Mouse (Mus musculus): ENCODE data around the gene Frmd8. TPM values are rescaled to one million over a fixed set of nuclear protein-coding genes. Genes with fewer than 3 reads are reported as not detected.

Frmd8 gene
- polyA plus RNA-seq, 1 experiment from 2014 or later = 13.8 TPM

- H3K36me3 ChIP-seq (ENCODE audit: control insufficient read depth, insufficient read depth, low read length) = no peaks in the 10 kb centered on the region; the same call in 1 of the 2 replicates
- peaks cover 4% of the 10 kb centered on the region; the same call in 1 of the 2 replicates for H3K4me1 ChIP-seq (replicated peaks; ENCODE audit: control insufficient read depth, insufficient read depth)
- H3K27ac ChIP-seq (replicated peaks) = peak overlapping the region; percentile 36
- peak overlapping the region; percentile 4; the same call in 1 of the 2 replicates for H3K9ac ChIP-seq (ENCODE audit: low read length)
- 73% methylated on average over 10 of the region's 10 CpGs for WGBS
- H3K27me3 ChIP-seq (ENCODE audit: control insufficient read depth, insufficient read depth, low read length) = no peaks in the 10 kb centered on the region
- ATAC-seq (ENCODE audit: low FRiP score, low TSS enrichment) (no peak), DNase-seq (ENCODE audit: low spot score) (no peak)
- no peak overlapping the region for H3K4me3 ChIP-seq (ENCODE audit: low read depth, low read length)
- H3K4me2 ChIP-seq (replicated peaks; ENCODE audit: low read depth) = no peak overlapping the region
- TF ChIP-seq EP300 (optimal IDR thresholded peaks at IDR 0.05) = no peak
- TF ChIP-seq CTCF (IDR thresholded peaks at IDR 0.05; ENCODE audit: low read depth) = no peak
- H3K9me3 ChIP-seq (ENCODE audit: control insufficient read depth, low read length) = no peaks in the 10 kb centered on the region
These were observed 50.1 kb downstream of the Frmd8 start for GRCm38 (mm10) chr19:5824826-5825617.

DNA sequence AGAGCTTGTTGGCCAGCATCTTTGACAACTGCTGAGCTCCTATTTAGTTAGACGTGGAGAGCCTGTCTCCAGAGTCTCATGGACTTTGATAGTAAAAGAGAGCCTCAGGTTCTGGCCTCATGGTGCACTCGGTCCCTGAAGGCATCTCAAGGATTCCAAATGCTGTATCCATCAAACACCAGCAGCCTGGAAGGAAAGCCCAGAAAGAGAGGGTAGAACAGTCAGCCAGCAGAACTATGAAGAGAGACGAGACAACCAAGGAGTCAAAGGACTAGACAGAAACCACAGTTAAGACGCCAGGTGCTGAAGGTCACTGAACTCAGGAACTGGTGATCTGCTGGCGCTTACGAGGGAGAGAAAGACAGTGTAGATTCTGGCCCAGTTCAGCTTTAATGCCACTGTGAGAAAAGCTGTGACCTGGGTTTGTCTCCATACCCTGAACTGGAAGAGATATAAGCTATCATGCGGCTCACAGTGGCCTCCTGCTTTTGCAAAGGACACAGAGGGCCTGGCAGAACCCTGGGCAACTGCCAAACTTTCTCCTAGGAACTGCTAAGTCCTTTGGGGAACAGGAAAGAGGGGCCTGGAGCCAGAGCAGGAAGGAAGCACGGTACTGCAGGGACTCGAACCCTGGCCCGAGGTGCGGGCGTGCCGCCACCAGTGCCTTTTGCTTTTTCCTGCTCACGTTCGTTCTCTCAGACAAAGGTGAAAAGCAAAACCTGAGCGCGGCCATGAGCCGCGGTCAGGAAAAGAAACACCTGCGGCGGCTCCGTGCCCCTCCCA lies 50.8 kb downstream of the Frmd8 start:
- WGBS = 52% methylated on average over 22 of the region's 22 CpGs
- DNase-seq (ENCODE audit: low spot score) (peak; percentile 50), ATAC-seq (ENCODE audit: low FRiP score, low TSS enrichment) (no peak)
- peaks cover 4% of the 10 kb centered on the region; the same call in 1 of the 2 replicates for H3K4me1 ChIP-seq (replicated peaks; ENCODE audit: control insufficient read depth, insufficient read depth)
- peak overlapping the region; percentile 36 for H3K27ac ChIP-seq (replicated peaks)
- H3K36me3 ChIP-seq (ENCODE audit: control insufficient read depth, insufficient read depth, low read length) = no peaks in the 10 kb centered on the region; the same call in 1 of the 2 replicates
- no peak overlapping the region for H3K9ac ChIP-seq (ENCODE audit: low read length)
- no peak overlapping the region for H3K4me2 ChIP-seq (replicated peaks; ENCODE audit: low read depth)
- H3K9me3 ChIP-seq (ENCODE audit: control insufficient read depth, low read length) = no peaks in the 10 kb centered on the region
- TF ChIP-seq EP300 (optimal IDR thresholded peaks at IDR 0.05) = no peak
- no peak for TF ChIP-seq CTCF (IDR thresholded peaks at IDR 0.05; ENCODE audit: low read depth)
- H3K27me3 ChIP-seq (ENCODE audit: control insufficient read depth, insufficient read depth, low read length) = no peaks in the 10 kb centered on the region
- H3K4me3 ChIP-seq (ENCODE audit: low read depth, low read length) = no peak overlapping the region

- Histone ChIP-seq H3K9ac (ENCODE audit: low read length) (no peak overlapping the region), H3K4me3 (ENCODE audit: low read depth, low read length) (no peak overlapping the region), H3K27me3 (ENCODE audit: control insufficient read depth, insufficient read depth, low read length) (no peaks in the 10 kb centered on the region), H3K9me3 (ENCODE audit: control insufficient read depth, low read length) (no peaks in the 10 kb centered on the region), H3K36me3 (ENCODE audit: control insufficient read depth, insufficient read depth, low read length) (no peaks in the 10 kb centered on the region; the same call in 1 of the 2 replicates), H3K4me1 (replicated peaks; ENCODE audit: control insufficient read depth, insufficient read depth) (peaks cover 4% of the 10 kb centered on the region), H3K4me2 (replicated peaks; ENCODE audit: low read depth) (no peak overlapping the region), H3K27ac (replicated peaks) (peak overlapping the region; percentile 67)
- peak; percentile 23; the same call in 1 of the 2 replicates for TF ChIP-seq CTCF (IDR thresholded peaks at IDR 0.05; ENCODE audit: low read depth)
- no peak for TF ChIP-seq EP300 (optimal IDR thresholded peaks at IDR 0.05)
- ATAC-seq (ENCODE audit: low FRiP score, low TSS enrichment) (peak; percentile 21), DNase-seq (ENCODE audit: low spot score) (peak; percentile 58)
- 39% methylated on average over 9 of the region's 9 CpGs for WGBS
These were observed 51.7 kb downstream of the Frmd8 start for GRCm38 (mm10) chr19:5823266-5823839.

GRCm38 (mm10) chr19:5822834-5823205 lies 52.3 kb downstream of the Frmd8 start:
- H3K9me3 ChIP-seq (ENCODE audit: control insufficient read depth, low read length) = no peaks in the 10 kb centered on the region
- TF ChIP-seq EP300 (optimal IDR thresholded peaks at IDR 0.05) (no peak), CTCF (IDR thresholded peaks at IDR 0.05; ENCODE audit: low read depth) (no peak)
- peaks cover 4% of the 10 kb centered on the region for H3K4me1 ChIP-seq (replicated peaks; ENCODE audit: control insufficient read depth, insufficient read depth)
- WGBS = 67% methylated on average over 7 of the region's 7 CpGs
- DNase-seq (ENCODE audit: low spot score) (no peak), ATAC-seq (ENCODE audit: low FRiP score, low TSS enrichment) (no peak)
- no peak overlapping the region for H3K4me3 ChIP-seq (ENCODE audit: low read depth, low read length)
- H3K27ac ChIP-seq (replicated peaks) = peak overlapping the region; percentile 46
- H3K36me3 ChIP-seq (ENCODE audit: control insufficient read depth, insufficient read depth, low read length) = no peaks in the 10 kb centered on the region; the same call in 1 of the 2 replicates
- no peaks in the 10 kb centered on the region for H3K27me3 ChIP-seq (ENCODE audit: control insufficient read depth, insufficient read depth, low read length)
- no peak overlapping the region for H3K9ac ChIP-seq (ENCODE audit: low read length)
- no peak overlapping the region for H3K4me2 ChIP-seq (replicated peaks; ENCODE audit: low read depth)

DNA sequence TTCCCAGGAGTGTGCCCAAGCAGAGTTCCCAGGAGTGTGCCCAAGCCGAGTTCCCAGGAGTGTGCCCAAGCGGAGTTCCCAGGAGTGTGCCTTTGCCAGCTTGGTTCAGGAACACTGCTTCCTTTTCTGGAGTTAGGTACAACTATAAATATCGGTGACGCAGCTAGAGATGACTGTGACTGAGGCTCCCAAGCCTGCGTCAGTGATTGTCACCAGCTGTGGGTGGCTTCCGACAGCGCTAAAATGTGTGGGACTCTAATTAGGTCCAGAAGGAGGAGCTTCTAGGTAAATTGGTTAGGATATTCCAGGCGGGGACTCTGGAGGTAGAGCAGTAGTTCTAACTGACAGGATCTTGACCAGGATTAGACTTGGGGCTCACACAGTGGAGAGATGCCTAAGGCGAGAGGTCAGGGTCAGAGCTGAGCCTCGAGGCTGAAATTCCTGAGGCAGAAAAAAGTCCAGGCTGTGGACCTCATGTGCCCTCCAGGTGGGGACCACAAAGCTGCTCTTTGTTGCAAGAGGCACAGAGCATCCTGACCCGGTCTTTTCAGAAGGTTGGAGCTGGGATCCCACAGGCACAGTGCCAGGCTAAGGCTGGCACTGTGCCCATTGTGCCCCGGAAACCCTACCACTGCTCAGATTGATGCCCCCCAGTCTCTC lies 52.8 kb downstream of the Frmd8 start:
- H3K27ac ChIP-seq (replicated peaks) = peak overlapping the region; percentile 46
- TF ChIP-seq CTCF (IDR thresholded peaks at IDR 0.05; ENCODE audit: low read depth) = no peak
- TF ChIP-seq EP300 (optimal IDR thresholded peaks at IDR 0.05) = no peak
- H3K9ac ChIP-seq (ENCODE audit: low read length) = no peak overlapping the region
- 49% methylated on average over 12 of the region's 12 CpGs for WGBS
- no peaks in the 10 kb centered on the region for H3K9me3 ChIP-seq (ENCODE audit: control insufficient read depth, low read length)
- H3K4me1 ChIP-seq (replicated peaks; ENCODE audit: control insufficient read depth, insufficient read depth) = peaks cover 8% of the 10 kb centered on the region
- no peaks in the 10 kb centered on the region; the same call in 1 of the 2 replicates for H3K36me3 ChIP-seq (ENCODE audit: control insufficient read depth, insufficient read depth, low read length)
- no peak for DNase-seq (ENCODE audit: low spot score)
- no peaks in the 10 kb centered on the region for H3K27me3 ChIP-seq (ENCODE audit: control insufficient read depth, insufficient read depth, low read length)
- no peak for ATAC-seq (ENCODE audit: low FRiP score, low TSS enrichment)
- H3K4me2 ChIP-seq (replicated peaks; ENCODE audit: low read depth) = no peak overlapping the region
- H3K4me3 ChIP-seq (ENCODE audit: low read depth, low read length) = no peak overlapping the region
